8 mouse cellular contexts compared by ENCODE assay signal in the genomic region with DNA sequence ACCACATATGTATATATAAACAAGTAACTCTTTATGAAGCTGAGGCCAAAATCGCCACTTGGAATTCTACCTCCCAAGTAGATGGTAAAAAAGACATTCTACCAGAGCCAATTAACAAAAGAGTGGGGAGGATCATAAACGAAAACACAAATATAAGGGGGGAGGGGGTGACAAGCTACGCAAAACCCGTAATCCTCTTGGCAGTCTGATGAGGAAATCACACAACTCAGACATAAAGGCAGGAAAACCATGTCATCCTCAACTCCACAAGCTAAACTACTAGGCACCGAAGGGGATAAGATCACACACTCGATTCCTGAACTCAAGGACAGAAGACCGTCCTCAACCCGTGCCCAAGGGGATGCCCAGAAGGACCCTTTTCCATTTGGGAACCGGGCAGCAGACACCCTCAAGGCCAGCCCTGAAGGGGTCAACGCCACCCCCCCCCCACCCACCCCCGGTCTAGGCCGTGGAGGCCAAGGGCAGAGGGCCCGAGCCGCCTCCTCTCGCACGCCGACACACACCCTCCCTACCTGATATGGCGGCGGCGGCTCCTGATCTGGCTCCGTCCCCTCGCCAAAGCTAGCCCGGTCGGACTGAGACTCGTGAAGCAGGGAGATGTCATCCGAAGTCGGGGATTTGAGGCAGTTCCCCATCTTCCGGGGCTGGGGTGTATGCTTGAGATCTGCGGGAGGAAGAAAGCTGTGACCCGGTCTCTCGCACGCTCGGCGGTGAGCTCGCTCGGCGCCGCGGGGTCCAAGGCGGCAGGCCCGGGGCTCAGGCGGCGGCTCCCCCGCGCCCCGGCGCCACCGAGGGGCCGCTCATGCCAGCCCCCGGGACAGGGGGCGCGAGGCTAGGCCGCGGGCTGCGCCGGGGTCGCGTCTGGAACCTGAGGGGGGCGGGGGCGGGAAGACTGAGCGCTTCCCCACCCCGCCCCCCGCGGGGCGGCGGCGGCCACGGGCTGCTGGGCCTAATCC. TPM values are rescaled to one million over a fixed set of nuclear protein-coding genes. Genes with fewer than 3 reads are reported as not detected.
DNase-seq lines count a peak whose midpoint lies in the region; ATAC-seq lines count a peak whose summit lies in the region.

No protein-coding gene starts in this region.

- ATAC-seq in intestine, embryonic 14.5 days (replicated peaks; ENCODE audit: low FRiP score, low TSS enrichment, low read depth) = peak; percentile 64
- peak; percentile 81 for ATAC-seq in midbrain, embryonic 12.5 days (ENCODE audit: low FRiP score, low read depth)

- H3K4me3 ChIP-seq in intestine, embryonic 14.5 days (ENCODE audit: low read depth, low read length) = peak overlapping the region; percentile 91
- H3K4me3 ChIP-seq in limb, embryonic 10.5 days = peak overlapping the region; percentile 90
- H3K4me3 ChIP-seq in midbrain, embryonic 12.5 days = peak overlapping the region; percentile 92

- under 1% methylated on average over 36 of the region's 68 CpGs for WGBS in intestine, embryonic 14.5 days
- WGBS in limb, embryonic 10.5 days = under 1% methylated on average over 58 of the region's 68 CpGs
- WGBS in midbrain, embryonic 12.5 days = under 1% methylated on average over 51 of the region's 68 CpGs

- DNase-seq in layer of hippocampus, adult 11-12 months (ENCODE audit: low spot score) = peak; percentile 24
- DNase-seq in layer of hippocampus, adult 9-10 months (ENCODE audit: low spot score) = no peak
- DNase-seq in embryo, embryonic 10 days (ENCODE audit: low spot score) = peak; percentile 66
- peak; percentile 61 for DNase-seq in gastrocnemius, postnatal 14 days
- peak; percentile 86 for DNase-seq in intestine, embryonic 14.5 days (ENCODE audit: low spot score)
- DNase-seq in limb, embryonic 10.5 days (ENCODE audit: low spot score) = peak; percentile 81
- peak; percentile 75 to 87 for DNase-seq in spleen, postnatal 10 days (ENCODE audit: low spot score in 2 of 2)

- H3K4me1 ChIP-seq in intestine, embryonic 14.5 days (replicated peaks; ENCODE audit: control insufficient read depth, insufficient read depth, low read length) = peaks cover 11% of the 10 kb centered on the region; the same call in 1 of the 2 replicates
- peaks cover 12% of the 10 kb centered on the region for H3K4me1 ChIP-seq in limb, embryonic 10.5 days
- peaks cover 9% of the 10 kb centered on the region for H3K4me1 ChIP-seq in midbrain, embryonic 12.5 days

- intact Hi-C loops in gastrocnemius, postnatal 14 days (cut with DNase I; ENCODE audit: low total_unique reads) = no loop called here

- no peaks in the 10 kb centered on the region for H3K27me3 ChIP-seq in intestine, embryonic 14.5 days (replicated peaks; ENCODE audit: control insufficient read depth, insufficient read depth, low read length)
- H3K27me3 ChIP-seq in limb, embryonic 10.5 days (ENCODE audit: low read depth, poor library complexity, severe bottlenecking) = no peaks in the 10 kb centered on the region
- no peaks in the 10 kb centered on the region for H3K27me3 ChIP-seq in midbrain, embryonic 12.5 days

- H3K9me3 ChIP-seq in intestine, embryonic 14.5 days (ENCODE audit: control insufficient read depth, low read length) = no peaks in the 10 kb centered on the region
- no peaks in the 10 kb centered on the region for H3K9me3 ChIP-seq in limb, embryonic 10.5 days (replicated peaks)
- H3K9me3 ChIP-seq in midbrain, embryonic 12.5 days = no peaks in the 10 kb centered on the region

- H3K9ac ChIP-seq in intestine, embryonic 14.5 days (ENCODE audit: low read length) = peak overlapping the region; percentile 74
- H3K9ac ChIP-seq in midbrain, embryonic 12.5 days (replicated peaks) = peak overlapping the region; percentile 96

- peak overlapping the region; percentile 92 for H3K4me2 ChIP-seq in intestine, embryonic 14.5 days (ENCODE audit: low read length)
- H3K4me2 ChIP-seq in midbrain, embryonic 12.5 days (replicated peaks) = peak overlapping the region; percentile 61

- peaks cover 6% of the 10 kb centered on the region; the same call in 1 of the 2 replicates for H3K36me3 ChIP-seq in intestine, embryonic 14.5 days (ENCODE audit: control insufficient read depth, insufficient read depth, low read length)
- H3K36me3 ChIP-seq in limb, embryonic 10.5 days = peaks cover 15% of the 10 kb centered on the region
- H3K36me3 ChIP-seq in midbrain, embryonic 12.5 days = peaks cover 6% of the 10 kb centered on the region

- peak overlapping the region; percentile 90 for H3K27ac ChIP-seq in intestine, embryonic 14.5 days (ENCODE audit: low read depth)
- peak overlapping the region; percentile 97 for H3K27ac ChIP-seq in limb, embryonic 10.5 days
- peak overlapping the region; percentile 95 for H3K27ac ChIP-seq in midbrain, embryonic 12.5 days (replicated peaks)

RNA-seq across cellular contexts. Expression of gene Rnf11, which starts 8.7 kb away (rescaled TPM):
- 10 to 100 TPM; 84.3 to 86.8 TPM for total RNA-seq in gastrocnemius, postnatal 14 days (2021)
- polyA plus RNA-seq in intestine, embryonic 14.5 days (2014; fragmentation: Nextera tagmentation; extraction: Ambion mirVana) = 38.5 and 40.0 TPM in 2 replicates
- 17.8 and 21.5 TPM in 2 replicates for polyA plus RNA-seq in limb, embryonic 10.5 days (2016; fragmentation: Nextera tagmentation; extraction: Ambion mirVana)
- 59.4 and 65.4 TPM in 2 replicates for polyA plus RNA-seq in midbrain, embryonic 12.5 days (2016; fragmentation: Nextera tagmentation; extraction: Ambion mirVana)

RNA-seq across cellular contexts. Expression of gene 4930522H14Rik, which starts 55.2 kb away (rescaled TPM):
- not detected for total RNA-seq in gastrocnemius, postnatal 14 days (2021)
- not detected in 2 replicates for polyA plus RNA-seq in intestine, embryonic 14.5 days (2014; fragmentation: Nextera tagmentation; extraction: Ambion mirVana)
- not detected in 2 replicates for polyA plus RNA-seq in limb, embryonic 10.5 days (2016; fragmentation: Nextera tagmentation; extraction: Ambion mirVana)
- not detected in 2 replicates for polyA plus RNA-seq in midbrain, embryonic 12.5 days (2016; fragmentation: Nextera tagmentation; extraction: Ambion mirVana)
